Mouse (Mus musculus): ENCODE measurements around the gene Rabl3.

The Rabl3 gene

DNA sequence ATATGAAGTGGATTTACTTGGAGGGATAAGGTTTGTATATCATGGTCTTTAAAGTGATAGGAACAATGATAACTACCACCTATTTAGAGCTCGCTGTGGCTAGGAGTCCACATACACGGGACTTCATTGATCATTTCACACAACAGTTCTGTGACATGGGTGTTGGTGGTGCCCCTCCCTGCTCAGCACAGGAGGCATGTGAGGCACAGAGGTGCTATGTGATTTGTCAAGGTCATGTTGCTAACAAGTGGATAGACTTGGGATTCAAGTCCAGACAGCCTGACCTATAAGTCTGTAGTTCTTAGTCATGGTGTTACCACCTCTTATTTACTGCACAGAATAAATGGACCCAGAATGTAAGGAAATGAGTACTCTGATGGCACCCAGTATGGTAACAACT is 11.3 kb downstream of the Rabl3 start:
- DNase-seq = no peak

DNA sequence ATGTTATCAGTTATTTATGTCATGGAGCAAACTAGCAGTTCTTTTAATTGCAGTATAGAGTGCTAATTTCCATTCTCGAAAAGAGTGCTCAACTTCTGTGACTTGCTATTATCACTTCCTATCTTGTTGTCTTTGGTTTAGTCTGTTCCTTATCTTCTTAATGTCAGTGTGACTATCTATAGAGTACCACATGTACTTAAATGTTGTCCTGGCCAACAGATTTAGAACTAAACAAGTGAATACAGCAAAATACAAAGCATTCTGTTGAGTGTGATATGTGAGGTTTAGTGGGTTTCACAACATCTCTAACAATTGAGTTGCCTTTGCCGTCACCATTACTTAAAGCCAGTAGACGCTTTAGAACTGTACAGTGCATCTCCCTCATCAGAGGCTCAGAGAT is 13.1 kb downstream of the Rabl3 start:
- no peak for DNase-seq

DNA sequence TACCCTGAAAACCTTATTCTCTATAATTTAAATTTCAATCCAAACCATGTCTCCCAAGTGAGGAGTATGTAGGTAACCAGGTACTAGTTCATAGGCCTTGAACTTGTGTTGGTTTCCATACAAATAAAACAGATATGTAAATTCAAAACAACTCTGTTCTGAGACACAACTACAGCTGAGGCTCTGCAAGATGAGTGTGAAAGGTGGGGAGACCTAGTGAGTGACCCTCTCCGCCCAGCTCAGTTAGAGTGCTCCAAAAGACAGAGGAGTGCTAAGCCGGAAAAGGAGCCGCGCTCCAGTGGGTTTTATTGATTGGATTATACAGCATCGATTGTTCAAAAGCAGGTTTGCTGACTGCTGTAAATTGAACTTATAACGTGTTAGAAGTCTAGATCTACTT is 22.7 kb downstream of the Rabl3 start:
- DNase-seq = no peak

DNA sequence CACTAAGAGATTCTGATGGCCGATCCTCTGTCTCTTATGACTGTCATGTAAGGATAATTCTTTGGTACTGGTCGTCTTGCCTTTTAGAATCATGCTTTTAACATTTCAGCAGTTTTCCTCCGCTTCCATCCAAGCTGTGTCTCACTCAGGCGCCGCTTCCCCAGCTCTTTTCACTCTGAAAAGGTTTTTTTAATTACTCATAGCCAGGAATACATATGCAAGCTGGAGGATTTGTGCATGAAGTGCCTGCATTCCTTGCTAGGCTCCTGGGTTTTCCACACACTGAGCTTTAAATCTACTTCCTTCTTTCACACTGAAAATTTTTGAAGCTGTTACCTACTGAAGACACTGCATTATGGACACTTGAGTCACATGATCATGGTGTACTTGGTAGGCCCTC is 23.3 kb downstream of the Rabl3 start:
- no peak for DNase-seq

DNA sequence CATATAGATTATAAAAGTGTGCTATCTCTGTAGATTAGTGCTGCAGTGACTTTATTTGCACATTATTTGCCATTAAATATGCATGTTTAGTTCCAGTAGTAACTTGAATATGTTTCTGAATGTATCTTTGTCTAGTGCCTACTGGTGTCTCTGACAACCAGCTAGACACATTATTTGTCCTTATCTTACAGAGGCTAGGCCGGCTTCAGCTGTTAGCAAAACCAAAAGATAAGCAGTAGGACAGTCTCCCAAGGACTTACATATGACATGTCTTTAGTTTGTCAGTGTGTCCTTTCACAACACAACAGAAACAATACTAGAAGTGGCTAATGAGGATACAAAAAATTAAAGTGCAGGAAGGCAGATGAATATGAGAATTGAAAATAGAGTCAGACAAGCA is 25.4 kb downstream of the Rabl3 start:
- DNase-seq = no peak

DNA sequence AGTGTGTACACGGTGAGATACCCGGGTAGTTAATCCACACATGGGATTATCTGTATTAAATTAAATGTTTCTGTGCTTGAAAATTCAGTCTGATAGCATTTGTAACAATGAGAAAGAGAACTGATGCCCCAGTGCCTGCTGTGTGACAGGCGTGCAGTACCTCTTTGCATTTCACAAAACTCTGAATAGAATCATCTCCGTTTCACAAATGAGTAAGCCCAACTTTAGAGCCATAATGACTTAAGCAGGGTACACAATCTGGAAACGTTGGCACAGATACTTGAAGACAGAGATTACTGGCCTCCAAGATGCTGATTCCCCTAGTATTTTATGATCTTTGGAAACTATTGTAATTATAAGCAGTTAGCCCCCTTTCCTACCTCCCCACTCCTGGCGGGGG is 26.4 kb downstream of the Rabl3 start:
- DNase-seq = no peak

DNA sequence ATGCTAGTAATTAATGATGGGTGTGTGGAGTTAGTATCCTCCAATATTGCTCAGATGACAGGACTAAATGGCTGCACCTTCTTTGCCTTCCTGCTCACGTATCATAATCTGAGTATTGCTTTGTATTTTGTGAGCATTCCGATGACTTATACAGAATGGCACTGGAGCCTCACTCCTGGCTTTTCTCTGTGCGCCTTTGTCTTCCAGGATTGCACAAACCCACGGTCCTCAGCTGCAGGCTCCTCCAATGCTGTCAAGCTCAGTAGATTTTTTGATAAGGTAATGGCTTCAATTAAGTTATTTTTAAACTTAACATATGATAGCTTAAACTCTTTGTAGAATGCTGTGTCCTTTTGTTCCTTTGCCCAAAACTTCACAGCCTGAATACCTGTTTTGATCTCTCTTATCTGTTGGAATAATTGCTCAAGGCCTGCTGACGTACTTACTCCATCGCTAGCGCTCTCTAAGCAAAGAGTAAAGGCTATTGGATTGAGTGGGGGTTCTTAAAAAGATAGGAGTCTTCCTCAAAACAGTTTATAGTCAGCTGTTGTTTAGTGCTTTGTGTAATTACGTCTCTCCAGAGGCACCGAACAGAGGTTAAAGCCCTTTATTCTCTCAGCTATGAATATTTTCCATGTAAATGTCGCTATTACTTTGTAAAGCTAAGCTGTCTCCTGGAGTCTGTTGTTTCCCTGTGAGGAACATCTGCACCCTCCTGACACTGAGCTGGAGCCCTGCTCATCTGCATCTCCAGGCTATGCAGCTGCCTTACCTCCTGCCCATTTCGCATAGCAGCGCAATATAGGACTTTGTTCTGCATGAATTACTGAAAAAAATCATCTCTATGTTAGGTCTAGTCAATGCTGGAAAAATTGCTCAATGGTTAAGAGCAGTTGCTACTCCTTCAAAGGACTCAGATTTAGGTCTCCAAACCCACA is 27.7 kb downstream of the Rabl3 start:
- no peak for DNase-seq

DNA sequence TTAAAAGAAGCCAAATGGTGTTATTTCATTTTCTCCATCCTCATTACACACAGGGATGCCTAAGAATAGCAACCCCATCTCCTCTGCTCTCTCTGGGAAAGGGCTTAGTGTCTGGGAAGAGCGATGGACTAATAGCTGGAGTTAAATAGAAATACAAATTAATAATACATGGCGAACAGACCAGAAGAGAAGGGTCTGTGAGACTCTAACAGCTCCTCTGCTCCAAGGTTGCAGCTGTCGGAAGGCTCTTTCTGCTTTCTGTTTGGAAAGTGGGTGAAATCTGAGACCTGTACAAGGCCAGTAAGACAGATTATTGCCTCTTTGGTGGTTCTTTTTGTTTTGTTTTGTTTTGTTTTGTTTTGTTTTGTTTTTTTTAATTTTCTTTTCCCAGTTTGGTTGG is 31.9 kb downstream of the Rabl3 start:
- no peak for DNase-seq

DNA sequence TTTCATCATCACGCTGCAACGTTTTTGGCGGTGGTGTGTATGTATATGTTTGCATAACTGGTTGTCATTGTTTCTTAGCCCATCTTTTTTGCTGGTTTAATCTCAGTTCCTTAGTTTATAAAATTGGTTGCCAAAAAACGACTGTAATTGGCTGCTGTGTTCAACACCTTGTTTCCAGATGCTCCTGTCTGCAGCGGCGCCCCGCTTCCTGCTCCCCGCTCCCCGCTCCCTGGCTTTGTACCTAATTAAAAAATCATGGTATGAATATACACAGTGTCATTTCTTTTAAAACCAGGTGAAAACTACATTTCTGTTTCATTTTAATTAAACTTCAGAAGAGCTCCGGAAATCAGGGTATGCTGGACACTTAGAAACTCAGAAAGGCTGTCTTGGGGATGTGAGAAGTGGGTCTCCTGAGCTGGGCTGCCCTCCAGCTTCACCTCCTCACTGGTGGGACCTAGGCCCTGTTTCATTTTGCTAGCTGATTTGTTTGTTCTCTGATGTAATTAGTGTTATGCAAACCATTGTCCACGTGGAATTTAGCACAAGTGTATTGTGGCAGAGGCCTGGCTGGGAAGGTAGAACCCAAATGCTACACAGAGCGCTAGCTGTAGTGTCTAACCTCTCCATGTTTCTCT is 32.6 kb downstream of the Rabl3 start:
- DNase-seq = no peak

DNA sequence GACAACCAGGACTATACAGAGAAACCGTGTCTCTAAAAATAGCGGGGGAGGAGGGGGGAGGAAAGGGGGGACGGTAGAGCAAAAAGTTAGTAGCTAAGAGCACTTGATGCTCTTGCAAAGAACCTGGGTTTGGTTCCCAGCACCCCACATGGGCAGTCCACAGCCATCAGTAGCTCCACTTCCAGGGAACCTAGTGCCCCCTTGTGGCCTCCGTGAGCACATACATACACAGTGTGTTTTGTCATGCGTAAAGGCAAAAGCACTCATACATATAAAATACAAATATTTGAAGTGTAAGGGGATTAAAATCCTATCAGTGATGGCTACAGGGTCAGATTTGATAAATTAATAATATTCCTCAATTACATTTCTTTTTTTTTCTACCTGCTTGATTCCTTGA is 33.4 kb downstream of the Rabl3 start:
- no peak for DNase-seq

DNA sequence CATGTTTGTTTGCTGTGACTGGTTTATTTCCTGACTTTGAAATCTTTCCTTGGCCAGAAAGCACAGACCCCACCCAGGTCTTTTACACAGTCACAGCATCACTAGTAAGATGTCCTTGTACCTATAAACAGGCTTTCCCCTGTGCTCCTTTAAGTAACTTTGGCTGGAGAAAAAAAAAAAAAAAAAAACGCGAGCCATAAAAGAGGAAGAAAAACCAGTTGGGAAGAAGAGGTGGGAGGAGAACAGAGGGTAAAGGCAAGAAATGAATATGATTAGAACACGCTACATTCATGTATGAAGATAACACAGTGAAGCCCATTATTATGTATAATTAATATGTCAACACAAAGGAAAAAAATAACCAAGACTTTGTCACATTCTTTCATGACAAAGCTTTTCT is 35.6 kb downstream of the Rabl3 start:
- DNase-seq = no peak

DNA sequence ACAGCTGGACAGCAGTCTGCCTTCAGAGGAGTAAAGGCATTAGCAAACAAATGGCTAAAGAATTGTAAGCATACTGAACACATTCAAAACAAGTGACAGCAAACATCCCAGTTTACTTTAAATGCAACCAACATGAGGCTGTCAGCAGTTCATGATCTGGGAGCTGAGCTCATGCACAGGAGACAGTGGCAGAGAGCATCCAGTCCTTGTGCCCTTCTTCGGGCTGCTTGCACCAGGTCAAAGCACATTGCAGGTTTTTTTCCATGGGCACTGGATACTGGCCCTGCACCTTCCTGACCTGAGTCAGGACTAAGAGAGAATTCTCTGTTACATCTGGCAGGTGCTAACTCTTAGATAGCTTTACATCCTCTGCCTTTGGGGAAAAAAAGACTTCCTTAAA is 39.9 kb downstream of the Rabl3 start:
- DNase-seq = no peak

DNA sequence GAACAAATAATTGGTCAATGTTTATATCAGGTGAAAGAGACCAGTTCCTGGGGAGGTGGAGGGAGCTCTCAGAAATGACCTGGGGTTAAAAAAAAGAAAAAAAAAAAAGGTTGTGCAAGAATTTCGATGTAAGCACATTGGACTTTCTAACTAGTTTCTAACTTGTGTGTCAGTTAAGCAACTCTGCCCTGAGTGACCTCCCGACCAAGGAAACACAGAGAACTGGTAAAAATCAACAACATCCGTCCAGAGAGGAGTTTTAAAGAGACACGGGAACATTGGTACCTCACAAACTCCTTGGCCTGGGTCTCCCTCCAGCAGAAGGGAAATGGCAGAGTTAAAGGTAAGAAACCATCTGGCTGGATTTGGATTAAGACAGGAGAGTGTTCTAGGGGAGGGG is 40.3 kb downstream of the Rabl3 start, which contains the start of gene Hgd:
TSS of gene Hgd (plus strand) at position 160 of the 400 bp plus-strand sequence.
- DNase-seq = no peak

DNA sequence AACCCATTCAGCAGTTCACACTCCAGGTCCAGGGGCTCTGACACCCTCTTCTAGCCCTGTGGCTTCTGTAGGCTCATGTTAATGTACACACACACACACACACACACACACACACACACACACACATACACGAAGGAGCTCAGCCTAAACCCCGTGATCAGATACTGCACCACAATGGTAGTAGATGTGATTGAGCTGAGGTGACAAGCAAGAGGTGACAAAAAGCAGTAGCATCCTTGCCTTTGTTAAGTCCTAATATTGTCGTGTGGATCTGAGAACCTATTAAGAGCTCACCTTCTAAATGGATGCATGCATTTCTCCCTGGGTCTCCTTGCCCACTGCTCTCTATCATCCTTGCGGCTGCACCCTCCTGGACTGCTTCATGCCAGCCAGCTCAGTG is 41.0 kb downstream of the Rabl3 start:
- no peak for DNase-seq

DNA sequence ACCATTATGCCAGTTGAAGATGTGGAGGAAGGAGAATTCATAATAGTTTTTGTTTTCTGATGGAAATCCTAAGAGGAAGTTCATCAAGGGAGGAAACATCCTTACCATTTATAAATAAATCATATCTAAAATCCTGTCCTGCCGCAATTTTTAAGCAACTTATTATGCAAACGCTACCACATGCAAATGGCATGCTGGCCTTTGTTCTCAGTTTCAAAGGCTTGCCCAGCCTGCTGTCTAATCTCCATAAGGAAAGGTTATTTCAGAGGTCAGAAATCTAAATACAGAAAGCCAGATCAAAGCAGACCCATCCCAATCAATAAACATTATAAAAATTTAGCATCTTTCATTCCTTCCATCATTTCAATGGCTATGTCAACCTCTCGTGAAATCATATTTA is 42.2 kb downstream of the Rabl3 start:
- DNase-seq = no peak

DNA sequence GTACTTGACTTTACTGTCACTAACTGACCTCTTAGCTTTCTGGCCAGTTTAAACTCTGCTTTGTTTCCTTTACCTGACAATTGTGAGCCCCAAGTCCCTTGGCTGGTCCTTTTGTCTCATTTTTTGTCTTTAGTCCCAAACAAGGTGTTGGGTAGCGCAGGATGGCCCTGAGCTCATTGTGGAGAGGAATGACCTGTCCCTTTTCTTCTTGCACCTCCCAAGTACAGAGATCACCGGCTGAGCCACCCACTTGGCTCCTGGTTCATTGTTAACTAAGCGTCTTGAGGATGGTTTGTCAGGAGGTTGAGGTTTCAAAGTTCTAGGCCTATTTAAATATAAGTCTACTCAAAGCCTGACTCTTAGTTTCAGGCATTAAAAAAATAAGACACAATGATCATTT is 43.6 kb downstream of the Rabl3 start:
- DNase-seq = no peak

DNA sequence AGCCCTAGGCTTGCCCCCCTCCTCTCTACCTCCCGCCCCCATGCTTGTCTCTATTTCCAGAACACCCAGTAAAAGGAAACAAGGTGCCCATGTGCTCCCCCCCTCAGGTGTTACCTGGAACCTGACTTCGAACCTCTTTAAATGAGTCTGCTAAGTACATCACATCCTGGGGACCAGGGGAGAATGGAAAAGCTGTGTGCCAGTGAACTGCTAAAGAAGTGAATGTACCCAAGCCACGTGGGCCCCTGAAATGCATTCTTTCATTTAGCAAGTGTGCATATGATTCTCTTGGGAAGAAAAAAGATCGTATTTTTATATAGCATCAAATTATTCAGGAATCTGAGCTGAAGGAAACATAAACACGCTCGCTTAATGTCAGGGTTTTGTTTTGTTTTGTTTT is 44.1 kb downstream of the Rabl3 start:
- no peak for DNase-seq

DNA sequence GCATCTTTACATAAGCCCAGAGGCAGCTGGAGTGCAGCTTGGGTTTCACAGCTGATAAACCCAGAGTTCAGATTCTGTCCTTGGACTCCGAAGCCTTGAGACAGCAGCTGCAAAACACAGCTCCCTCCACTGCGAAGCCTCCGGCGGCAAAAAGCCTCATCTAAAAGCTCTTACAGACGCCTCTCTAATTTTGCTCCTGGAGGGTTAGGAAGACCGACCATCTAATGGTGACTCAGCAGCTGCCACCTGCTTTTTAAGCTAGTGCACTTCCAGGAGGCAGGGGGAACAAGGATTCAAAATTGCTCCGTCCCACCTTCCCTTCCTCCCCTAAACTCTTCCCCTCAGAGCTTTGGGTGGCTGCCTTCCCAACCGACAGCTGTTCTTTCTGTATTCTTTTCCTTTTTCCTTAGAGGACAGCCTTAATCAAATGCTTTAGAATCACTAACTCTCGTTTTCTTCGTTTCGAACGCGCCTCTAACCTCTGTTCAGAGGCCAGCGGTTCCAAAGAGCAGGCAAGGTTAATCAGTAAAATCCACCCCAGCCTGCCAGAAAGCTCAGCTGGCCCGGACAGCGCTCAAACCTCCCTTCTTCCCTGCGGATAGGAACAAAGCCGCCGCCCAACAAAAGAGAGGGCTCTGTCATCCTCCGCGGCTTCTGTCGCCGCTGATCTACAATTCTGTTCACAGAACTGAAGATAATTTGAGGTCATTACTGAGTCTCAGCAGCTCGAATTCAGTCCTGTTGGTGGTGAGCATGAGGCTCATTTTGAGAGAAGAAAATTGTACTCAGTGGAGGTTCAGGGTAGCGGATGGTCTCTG is 44.7 kb downstream of the Rabl3 start:
- no peak for DNase-seq

DNA sequence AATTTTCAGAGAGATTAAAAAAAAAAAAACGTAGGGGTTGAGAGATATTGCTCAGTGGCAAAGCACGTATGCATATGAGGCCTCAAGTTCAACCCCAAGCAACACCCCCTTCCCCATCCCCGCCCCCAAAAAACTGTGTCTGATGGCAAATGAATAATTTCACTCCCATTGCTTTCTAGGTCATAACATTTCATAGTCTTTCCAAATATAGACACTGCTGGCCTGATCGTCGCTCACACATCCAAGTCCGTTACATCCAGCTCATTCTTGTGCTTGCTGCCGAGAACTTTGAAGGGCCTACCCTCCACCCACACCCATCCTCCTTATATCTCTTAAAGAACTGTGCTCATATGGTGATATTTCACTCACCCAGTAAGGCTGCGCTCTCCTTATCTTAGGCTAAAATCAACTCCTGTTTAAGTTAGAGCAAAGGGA is 45.5 kb downstream of the Rabl3 start:
- no peak for DNase-seq

DNA sequence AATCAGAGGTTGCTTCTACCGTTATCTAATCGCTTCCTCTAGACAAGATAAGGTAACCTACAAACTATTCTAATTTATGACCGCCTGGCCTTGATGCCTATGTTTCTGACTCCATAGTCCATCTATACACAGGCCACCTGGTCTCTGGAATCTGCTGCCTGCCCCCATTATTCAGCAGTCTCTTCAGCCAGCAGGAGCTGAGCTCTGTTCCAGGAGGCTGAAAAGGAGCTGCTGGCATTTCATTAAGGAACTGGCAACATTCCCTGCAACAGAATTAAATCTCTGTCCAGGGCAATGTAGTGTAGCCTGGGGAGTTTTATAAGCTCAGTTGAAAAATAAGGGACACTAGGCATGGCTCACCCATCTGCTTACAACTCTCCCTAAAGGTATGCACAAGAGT is 51.2 kb downstream of the Rabl3 start:
- DNase-seq = no peak

DNA sequence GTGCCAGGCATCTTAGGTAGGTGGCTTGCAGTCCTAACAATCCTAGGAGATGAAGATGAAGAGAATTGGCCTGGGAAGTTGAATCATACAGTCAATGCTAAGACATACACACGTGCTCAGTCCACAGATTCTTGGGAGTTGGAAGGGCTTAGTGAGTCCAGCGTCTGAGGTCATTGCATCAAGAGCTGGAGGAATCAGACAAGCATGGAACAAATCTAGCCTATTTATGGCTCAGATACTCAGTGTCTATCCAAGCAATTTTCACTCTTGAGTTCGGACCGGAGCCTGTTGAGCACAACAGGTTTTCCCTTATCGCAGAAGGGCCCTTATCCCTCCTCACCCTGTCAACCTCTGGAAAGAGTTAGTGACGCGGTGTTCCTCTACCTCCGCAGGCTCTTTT is 51.9 kb downstream of the Rabl3 start:
- DNase-seq = peak in 1 of 2 experiments; percentile 7

DNA sequence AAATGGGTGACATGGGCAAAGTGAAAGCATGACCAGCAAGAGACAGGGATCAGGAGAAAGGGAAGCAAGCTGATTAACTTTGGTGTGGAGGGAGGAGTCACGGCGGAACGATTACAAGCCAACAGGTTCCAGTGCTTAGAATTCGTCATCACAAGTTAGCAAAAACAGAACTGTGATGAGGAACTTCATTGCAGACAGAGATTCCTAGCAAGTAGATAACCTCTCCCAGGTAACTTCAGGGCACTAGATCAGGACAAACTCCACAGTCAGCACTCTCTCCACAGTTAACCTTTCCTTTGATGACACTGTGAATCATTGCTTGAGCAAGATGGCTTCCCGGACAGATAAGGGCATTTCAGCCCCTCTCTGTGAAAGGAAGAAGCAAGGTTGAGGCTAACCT is 57.7 kb downstream of the Rabl3 start:
- no peak for DNase-seq

DNA sequence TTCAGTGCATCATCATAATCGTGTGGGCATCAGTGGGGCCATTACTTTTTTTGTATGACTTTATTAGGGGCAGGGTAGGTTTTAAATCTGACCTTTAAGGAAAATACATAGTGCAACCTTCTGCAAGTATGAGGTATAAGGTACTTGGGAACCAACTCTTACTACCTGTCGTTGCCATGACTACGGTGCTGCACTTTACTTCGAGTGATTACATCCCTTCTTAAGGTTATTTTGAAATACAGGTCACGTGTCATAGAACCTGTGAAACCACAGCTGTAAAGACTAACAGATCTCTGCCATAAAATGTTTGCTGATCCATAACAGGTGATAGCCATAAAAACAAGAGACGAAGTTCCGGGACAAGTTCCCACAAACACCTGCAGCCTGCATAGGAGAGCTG is 58.8 kb downstream of the Rabl3 start:
- DNase-seq = peak; percentile 36 to 60

DNA sequence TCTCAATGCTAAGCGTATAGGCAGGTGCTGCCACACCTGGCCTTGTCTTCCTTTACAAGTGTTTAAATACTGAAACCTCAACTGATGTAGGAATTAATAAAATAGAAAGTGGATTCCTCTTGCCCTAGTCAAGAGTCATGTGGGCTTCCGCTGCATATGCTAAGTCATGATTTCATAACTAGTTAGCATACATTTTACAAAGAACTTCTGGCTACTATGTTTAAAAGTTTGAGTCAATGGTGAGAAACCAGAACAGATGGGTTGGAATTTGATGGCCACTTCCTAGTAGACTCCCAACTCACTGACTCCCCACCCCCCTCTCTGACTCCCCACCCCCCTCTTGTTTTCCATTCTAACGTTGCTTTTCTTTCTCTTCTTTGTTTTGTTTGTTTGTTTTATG is 59.6 kb downstream of the Rabl3 start:
- no peak for DNase-seq

Data from lung, adult 18-20 months (tissue).